Mouse (Mus musculus): Measurements from ENCODE around the gene Magt1.

GRCm38 (mm10) chrX:106026418-106027342, 15.0 kb upstream of the Magt1 start, which contains the start of gene Atp7a:
- peak; percentile 82 for TF ChIP-seq POLR2A (IDR thresholded peaks at IDR 0.05; ENCODE audit: extremely low read depth, insufficient read depth, low read length)
- TF ChIP-seq CTCF (IDR thresholded peaks at IDR 0.05; ENCODE audit: extremely low read depth, insufficient read depth, low read length), result peak; percentile 63
